Mouse (Mus musculus) heart, postnatal 0 days (tissue): Measurements from ENCODE around the gene Camsap3.

ENCODE experiments used
- CTCF ChIP-seq: IDR thresholded peaks from 2 replicates; pipeline ENCODE4 v1.5.1; 2016; ENCODE audit warnings: antibody characterized with exemption, control low read depth, low read depth
- EP300 ChIP-seq: IDR thresholded peaks from 2 replicates; pipeline ENCODE4 v1.6.1; 2016; ENCODE audit warnings: antibody characterized with exemption, low read depth

DNA sequence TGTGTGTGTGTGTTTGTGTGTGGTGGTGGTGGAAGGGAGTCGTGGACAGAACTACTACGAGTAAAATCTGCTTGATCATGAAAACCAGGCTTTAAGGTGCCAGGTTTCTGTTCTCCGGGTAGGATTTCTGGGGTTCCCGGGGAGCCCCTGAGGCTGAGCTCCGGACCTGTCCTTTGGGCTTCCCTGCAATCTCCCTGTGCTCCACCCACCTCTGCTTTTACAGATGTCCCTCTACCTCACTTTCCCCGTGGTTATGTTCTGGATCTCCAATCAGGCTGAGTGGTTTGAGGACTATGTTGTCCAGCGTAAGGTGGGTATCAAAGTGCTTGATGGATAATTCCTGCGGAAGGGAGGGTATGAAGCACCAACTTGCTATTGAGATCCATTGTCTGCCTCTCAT lies 35.0 kb downstream of the Camsap3 start:
- TF ChIP-seq CTCF, result no peak
- TF ChIP-seq EP300, result no peak
